Mouse (Mus musculus) hindbrain, embryonic 16.5 days (tissue): ENCODE data around the gene Vmn1r19. TPM values are rescaled to one million over a fixed set of nuclear protein-coding genes. Genes with fewer than 3 reads are reported as not detected.
"Not testable (repeated sequence)": the region's sequence is repeated elsewhere in the genome, so short reads cannot be mapped to it uniquely, and the experiment has no call there.

Experiments
- ATAC-seq: fragments of 200-750 bp; cut with Nextera tagmentation; 2 replicates; pipeline ENCODE4 v1.8.0; 2017; ENCODE audit warnings: moderate TSS enrichment, moderate library complexity
- H3K27ac ChIP-seq: fragments of 300-500 bp; sonication (generic); 2 replicates; pipeline ENCODE4 v1.5.1; 2014; ENCODE audit warnings: low read depth, mild to moderate bottlenecking, control low read depth, low read length, moderate library complexity
- H3K27me3 ChIP-seq: fragments of 300-500 bp; sonication (generic); replicated peaks from 2 replicates; pipeline ENCODE4 v1.6.1; 2014; ENCODE audit warnings: low read length; ENCODE audit not compliant: control insufficient read depth, insufficient read depth
- H3K36me3 ChIP-seq: fragments of 300-500 bp; sonication (generic); 2 replicates; pipeline ENCODE4 v1.6.1; 2014; ENCODE audit warnings: mild to moderate bottlenecking, low read length, moderate library complexity, mixed read lengths; ENCODE audit not compliant: control insufficient read depth, insufficient read depth
- H3K4me1 ChIP-seq: fragments of 300-500 bp; sonication (generic); 2 replicates; pipeline ENCODE4 v1.6.1; 2014; ENCODE audit warnings: low read depth, low read length; ENCODE audit not compliant: control insufficient read depth, insufficient read depth
- H3K4me2 ChIP-seq: fragments of 300-500 bp; sonication (generic); 2 replicates; pipeline ENCODE4 v1.6.1; 2014; ENCODE audit warnings: mild to moderate bottlenecking, low read length, control low read depth, moderate library complexity
- H3K4me3 ChIP-seq: fragments of 300-500 bp; sonication (generic); 2 replicates; pipeline ENCODE4 v1.5.1; 2014; ENCODE audit warnings: mild to moderate bottlenecking, low read length, control low read depth, moderate library complexity
- H3K9ac ChIP-seq: fragments of 300-500 bp; sonication (generic); 2 replicates; pipeline ENCODE4 v1.6.1; 2014; ENCODE audit warnings: low read depth, mild to moderate bottlenecking, control low read depth, low read length, moderate library complexity
- H3K9me3 ChIP-seq: fragments of 300-500 bp; sonication (generic); 2 replicates; pipeline ENCODE4 v1.6.1; 2014; ENCODE audit warnings: mild to moderate bottlenecking, low read length, moderate library complexity; ENCODE audit not compliant: control insufficient read depth
- WGBS: fragments of 180-500 bp; shearing (Covaris S2); extraction: QIAGEN DNeasy Blood & Tissue Kit; methylation state at CpG from one replicate; pipeline ENCODE4 v1.1.7; 2014; 5-methylcytosine and 5-hydroxymethylcytosine counted together
- polyA plus RNA-seq: library from polyadenylated mRNA; unstranded; fragments of >200 nt; fragmentation: Nextera tagmentation; extraction: Ambion mirVana; gene quantifications from 2 replicates; pipeline ENCODE4 v1.2.1, GENCODE M21; 2015

The Vmn1r19 gene
- polyA plus RNA-seq: not detected in 2 replicates

- H3K4me3 ChIP-seq, H3K9me3 ChIP-seq, H3K4me1 ChIP-seq, ATAC-seq, H3K36me3 ChIP-seq, H3K9ac ChIP-seq, H3K27ac ChIP-seq, H3K27me3 ChIP-seq, H3K4me2 ChIP-seq: not testable (repeated sequence)
- 74% methylated on average over 3 of the region's 3 CpGs for WGBS
Measured at GRCm38 (mm10) chr6:57403480-57403879, at the start of gene Vmn1r19. Gene Vmn1r19 (plus strand): TSS chr6:57403780.

GRCm38 (mm10) chr6:57356864-57357263 is 46.7 kb upstream of the Vmn1r19 start:
- H3K4me1 ChIP-seq: no peaks in the 10 kb centered on the region
- H3K4me2 ChIP-seq: no peak overlapping the region
- ATAC-seq: no peak
- H3K27me3 ChIP-seq: no peaks in the 10 kb centered on the region
- no peaks in the 10 kb centered on the region for H3K9me3 ChIP-seq
- no peak overlapping the region for H3K27ac ChIP-seq
- no peaks in the 10 kb centered on the region for H3K36me3 ChIP-seq
- H3K4me3 ChIP-seq: no peak overlapping the region
- no peak overlapping the region for H3K9ac ChIP-seq
- 82% methylated on average over 2 of the region's 2 CpGs for WGBS

GRCm38 (mm10) chr6:57363627-57364026 is 40.0 kb upstream of the Vmn1r19 start, which contains the start of gene Vmn1r17:
Gene Vmn1r17 (minus strand): TSS chr6:57363727.
- H3K4me1 ChIP-seq: no peaks in the 10 kb centered on the region
- H3K4me3 ChIP-seq: no peak within 1 kb of the TSS
- H3K4me2 ChIP-seq: no peak within 1 kb of the TSS
- H3K9me3 ChIP-seq: no peaks in the 10 kb centered on the region
- no peaks in the 10 kb centered on the region for H3K36me3 ChIP-seq
- ATAC-seq: no peak
- no peaks in the 10 kb centered on the region for H3K27me3 ChIP-seq
- whole genome bisulfite sequencing: 97% methylated on average over 1 of the region's 1 CpGs
- no peak within 1 kb of the TSS for H3K27ac ChIP-seq
- no peak within 1 kb of the TSS for H3K9ac ChIP-seq

GRCm38 (mm10) chr6:57365866-57366265 is 37.7 kb upstream of the Vmn1r19 start:
- not testable (repeated sequence) for H3K36me3 ChIP-seq, H3K27ac ChIP-seq, H3K27me3 ChIP-seq, H3K4me3 ChIP-seq, ATAC-seq, H3K4me2 ChIP-seq, H3K4me1 ChIP-seq, H3K9me3 ChIP-seq, H3K9ac ChIP-seq
- 96% methylated on average over 1 of the region's 1 CpGs for WGBS

- Histone ChIP-seq H3K4me2 (no peak overlapping the region), H3K27me3 (no peaks in the 10 kb centered on the region), H3K9me3 (no peaks in the 10 kb centered on the region), H3K27ac (no peak overlapping the region), H3K4me3 (no peak overlapping the region), H3K4me1 (no peaks in the 10 kb centered on the region), H3K36me3 (no peaks in the 10 kb centered on the region), H3K9ac (no peak overlapping the region)
- ATAC-seq: no peak
- WGBS: 85% methylated on average over 1 of the region's 1 CpGs
Measured at GRCm38 (mm10) chr6:57367496-57367895, 36.1 kb upstream of the Vmn1r19 start.

- no peaks in the 10 kb centered on the region for H3K36me3 ChIP-seq
- no peaks in the 10 kb centered on the region for H3K27me3 ChIP-seq
- no peak within 1 kb of the TSS for H3K9ac ChIP-seq
- no peak within 1 kb of the TSS for H3K4me3 ChIP-seq
- ATAC-seq: no peak
- no peaks in the 10 kb centered on the region for H3K4me1 ChIP-seq
- H3K4me2 ChIP-seq: no peak within 1 kb of the TSS
- no peaks in the 10 kb centered on the region for H3K9me3 ChIP-seq
- H3K27ac ChIP-seq: no peak within 1 kb of the TSS
Measured at GRCm38 (mm10) chr6:57395683-57396082, 7.9 kb upstream of the Vmn1r19 start, which contains the start of gene Vmn1r18. Gene Vmn1r18 (minus strand): TSS chr6:57395783.

GRCm38 (mm10) chr6:57428630-57429029 is 25.1 kb downstream of the Vmn1r19 start, which contains the start of gene Vmn1r20:
Gene Vmn1r20 (plus strand): TSS chr6:57428930.
- WGBS: 75% methylated on average over 1 of the region's 1 CpGs
- Histone ChIP-seq H3K9me3 (no peaks in the 10 kb centered on the region), H3K9ac (no peak within 1 kb of the TSS)

GRCm38 (mm10) chr6:57431196-57431595 is 27.6 kb downstream of the Vmn1r19 start:
- Histone ChIP-seq H3K4me1 (no peaks in the 10 kb centered on the region), H3K9me3 (no peaks in the 10 kb centered on the region), H3K27me3 (no peaks in the 10 kb centered on the region), H3K9ac (no peak overlapping the region), H3K36me3 (no peaks in the 10 kb centered on the region), H3K4me3 (no peak overlapping the region), H3K27ac (no peak overlapping the region), H3K4me2 (no peak overlapping the region)
- no peak for ATAC-seq
- 79% methylated on average over 1 of the region's 1 CpGs for WGBS

More at GRCm38 (mm10) chr6:57428630-57429029, 25.1 kb downstream of the Vmn1r19 start, which contains the start of gene Vmn1r20:
- no peaks in the 10 kb centered on the region for H3K27me3 ChIP-seq
- no peaks in the 10 kb centered on the region for H3K36me3 ChIP-seq
- no peak within 1 kb of the TSS for H3K27ac ChIP-seq
- no peak within 1 kb of the TSS for H3K4me2 ChIP-seq
- ATAC-seq: no peak
- no peaks in the 10 kb centered on the region for H3K4me1 ChIP-seq
- no peak within 1 kb of the TSS for H3K4me3 ChIP-seq
